Mouse (Mus musculus) forebrain, embryonic 16.5 days (tissue): ENCODE results near the gene Pigr. TPM values are rescaled to one million over a fixed set of nuclear protein-coding genes. Genes with fewer than 3 reads are reported as not detected.

Experiments
- ATAC-seq: fragments of 200-750 bp; cut with Nextera tagmentation; 2 replicates; pipeline ENCODE4 v1.8.0; 2017; ENCODE audit warnings: mild to moderate bottlenecking, moderate library complexity
- H3K27ac ChIP-seq: fragments of 300-500 bp; sonication (generic); 2 replicates; pipeline ENCODE4 v1.5.1; 2014; ENCODE audit warnings: low read length, control low read depth
- H3K27me3 ChIP-seq: fragments of 300-500 bp; sonication (generic); replicated peaks from 2 replicates; pipeline ENCODE4 v1.6.1; 2014; ENCODE audit warnings: low read length; ENCODE audit not compliant: control insufficient read depth, insufficient read depth
- H3K36me3 ChIP-seq: fragments of 300-500 bp; sonication (generic); 2 replicates; pipeline ENCODE4 v1.6.1; 2014; ENCODE audit not compliant: control insufficient read depth, insufficient read depth
- H3K4me1 ChIP-seq: fragments of 300-500 bp; sonication (generic); replicated peaks from 2 replicates; pipeline ENCODE4 v1.6.1; 2014; ENCODE audit warnings: low read length; ENCODE audit not compliant: control insufficient read depth, insufficient read depth
- H3K4me2 ChIP-seq: fragments of 300-500 bp; sonication (generic); 2 replicates; pipeline ENCODE4 v1.6.1; 2014; ENCODE audit warnings: mild to moderate bottlenecking, low read length, control low read depth
- H3K4me3 ChIP-seq: fragments of 300-500 bp; sonication (generic); replicated peaks from 2 replicates; pipeline ENCODE4 v1.5.1; 2014; ENCODE audit warnings: mild to moderate bottlenecking, low read length, control low read depth
- H3K9ac ChIP-seq: fragments of 300-500 bp; sonication (generic); replicated peaks from 2 replicates; pipeline ENCODE4 v1.6.1; 2014; ENCODE audit warnings: low read depth, low read length, control low read depth
- H3K9me3 ChIP-seq: fragments of 300-500 bp; sonication (generic); 2 replicates; pipeline ENCODE4 v1.6.1; 2016; ENCODE audit warnings: low read length; ENCODE audit not compliant: control insufficient read depth
- WGBS: fragments of 180-500 bp; shearing (Covaris S2); extraction: QIAGEN DNeasy Blood & Tissue Kit; methylation state at CpG from one replicate; pipeline ENCODE4 v1.1.7; 2014; 5-methylcytosine and 5-hydroxymethylcytosine counted together
- polyA plus RNA-seq: library from polyadenylated mRNA; unstranded; fragments of >200 nt; fragmentation: Nextera tagmentation; extraction: Ambion mirVana; gene quantifications from 2 replicates; pipeline ENCODE4 v1.2.1, GENCODE M21; 2015

Gene Pigr
- polyA plus RNA-seq, 1 experiment from 2014 or later: not detected

DNA sequence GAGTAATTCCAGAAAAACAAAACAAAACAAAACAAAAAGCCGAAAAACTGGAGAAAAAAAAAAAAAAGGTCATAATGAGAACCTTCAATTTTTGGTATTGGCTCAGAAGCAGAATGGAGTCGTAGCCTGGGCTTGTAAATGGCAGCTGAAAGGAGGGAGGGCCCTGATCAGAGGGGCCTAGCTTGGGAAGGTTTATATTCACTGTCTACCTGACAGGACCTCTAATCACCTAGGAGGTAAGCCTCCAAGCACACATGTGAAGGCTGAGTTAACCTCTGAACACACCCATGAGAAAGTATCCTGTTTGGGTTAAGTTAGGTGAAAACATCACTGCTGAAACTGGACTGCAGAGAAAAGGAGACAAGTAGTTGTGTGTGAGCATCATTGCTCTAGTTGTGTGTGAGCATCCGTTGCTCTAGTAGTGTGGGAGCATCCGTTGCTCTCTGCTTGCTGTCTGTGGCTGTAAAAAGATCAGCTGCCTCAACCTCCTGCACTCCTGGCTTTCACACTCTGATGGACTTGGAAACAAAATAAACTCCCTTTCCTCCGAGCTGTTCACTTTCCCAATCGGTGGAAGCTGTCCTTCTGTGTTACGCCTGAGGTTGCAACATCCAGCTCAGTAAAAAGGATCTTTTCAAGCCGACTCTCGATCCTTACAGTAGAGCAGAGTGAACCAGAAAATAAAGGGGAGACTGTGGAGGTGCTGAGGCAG, 67.0 kb downstream of the Pigr start:
- no peaks in the 10 kb centered on the region for H3K27me3 ChIP-seq
- no peaks in the 10 kb centered on the region for H3K9me3 ChIP-seq
- no peak for ATAC-seq
- no peak overlapping the region for H3K27ac ChIP-seq
- H3K36me3 ChIP-seq: no peaks in the 10 kb centered on the region
- no peak overlapping the region for H3K9ac ChIP-seq
- H3K4me3 ChIP-seq: no peak overlapping the region
- no peaks in the 10 kb centered on the region for H3K4me1 ChIP-seq
- WGBS: 63% methylated on average over 9 of the region's 9 CpGs
- no peak overlapping the region for H3K4me2 ChIP-seq

DNA sequence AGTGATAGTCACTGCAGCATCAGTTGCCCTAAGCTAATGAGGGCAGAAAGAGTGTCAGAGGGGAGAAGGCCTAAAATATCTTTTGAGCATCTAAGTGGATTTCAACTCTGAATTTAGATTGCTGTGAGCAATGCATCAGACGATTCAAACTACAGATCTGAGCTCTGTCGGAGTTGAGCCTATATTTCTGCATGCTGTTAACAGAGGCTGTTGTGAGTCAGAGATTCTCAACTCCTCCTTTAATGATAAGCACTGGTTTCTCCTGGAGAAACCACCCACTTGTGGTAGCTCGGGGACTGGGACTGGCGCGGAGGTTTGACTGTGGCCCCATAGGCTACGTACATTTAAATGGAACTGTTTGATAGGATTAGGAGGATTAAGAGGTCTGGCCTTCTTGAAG, 68.0 kb downstream of the Pigr start:
- Histone ChIP-seq H3K4me3 (no peak overlapping the region), H3K27ac (no peak overlapping the region), H3K4me1 (no peaks in the 10 kb centered on the region), H3K9ac (no peak overlapping the region), H3K27me3 (no peaks in the 10 kb centered on the region), H3K36me3 (no peaks in the 10 kb centered on the region), H3K4me2 (no peak overlapping the region), H3K9me3 (no peaks in the 10 kb centered on the region)
- 22% methylated on average over 6 of the region's 6 CpGs for WGBS
- no peak for ATAC-seq

Other genes starting within 250 kb of the Pigr start
- not detected in 2 replicates for gene Zp3r, start 197.1 kb upstream of the Pigr start, polyA plus RNA-seq
- not detected in 2 replicates for gene C4bp, start 165.1 kb upstream of the Pigr start, polyA plus RNA-seq
- 0.27 TPM in 1 of 2 replicates, not detected in the other for gene Gm29427, start 110.9 kb upstream of the Pigr start, polyA plus RNA-seq
- 18.1 and 18.7 TPM in 2 replicates for gene Yod1, start 109.4 kb upstream of the Pigr start, polyA plus RNA-seq
- gene Pfkfb2, start 97.4 kb upstream of the Pigr start, polyA plus RNA-seq: 27.8 and 28.2 TPM in 2 replicates
- 0.47 and 0.67 TPM in 2 replicates for gene AA986860, start 94.7 kb upstream of the Pigr start, polyA plus RNA-seq
- gene Fcamr, start 25.8 kb upstream of the Pigr start, polyA plus RNA-seq: not detected in 2 replicates
- not detected in 2 replicates for gene Fcmr, start 39.0 kb downstream of the Pigr start, polyA plus RNA-seq
- gene Il24, start 60.8 kb downstream of the Pigr start, polyA plus RNA-seq: not detected in 2 replicates
- gene Il20, start 84.8 kb downstream of the Pigr start, polyA plus RNA-seq: not detected in 2 replicates
- gene Il19, start 113.4 kb downstream of the Pigr start, polyA plus RNA-seq: not detected in 2 replicates
- 0.16 TPM in 1 of 2 replicates, not detected in the other for gene Il10, start 193.2 kb downstream of the Pigr start, polyA plus RNA-seq